Mouse (Mus musculus): ENCODE results near the gene Tnfsfm13. TPM values are rescaled to one million over a fixed set of nuclear protein-coding genes. Genes with fewer than 3 reads are reported as not detected.

Gene Tnfsfm13
- polyA plus RNA-seq, 1 experiment = 11.0 TPM

DNA sequence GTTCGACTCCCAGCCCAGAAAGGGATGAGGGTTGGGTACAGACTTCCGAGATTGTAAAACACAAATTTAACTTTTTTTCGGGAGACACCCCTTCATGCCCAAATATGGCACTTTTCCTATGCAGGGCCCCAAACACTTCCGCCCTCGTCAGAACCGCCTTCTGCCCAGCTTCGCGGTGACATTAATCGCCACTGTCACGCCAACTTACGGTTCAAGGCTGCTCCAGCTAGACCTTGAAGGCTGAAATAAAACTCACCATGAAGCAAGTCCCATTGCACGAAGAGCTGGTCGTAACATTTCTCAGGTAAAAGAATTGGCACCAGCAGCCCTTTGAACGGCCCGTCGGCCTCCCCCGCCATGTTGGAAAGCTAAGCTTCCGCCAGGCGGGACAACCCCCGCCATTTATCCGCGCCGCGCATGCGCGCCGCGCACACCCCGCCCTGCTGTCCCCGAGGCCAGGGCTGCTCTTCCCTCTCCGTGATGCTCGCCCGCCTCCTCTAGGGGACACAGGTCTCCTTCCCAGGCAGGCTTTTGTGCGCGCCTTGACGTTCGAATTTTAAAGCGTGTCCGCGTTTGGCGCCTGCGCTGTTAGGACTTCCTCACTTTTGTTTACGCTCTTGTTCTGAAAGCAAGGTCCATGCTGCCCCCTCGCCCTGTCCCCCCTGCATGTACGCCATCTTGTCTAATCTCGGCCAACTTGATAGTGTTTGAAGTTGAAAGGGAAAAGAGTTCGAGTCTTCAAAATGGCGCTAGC is 33.5 kb downstream of the Tnfsfm13 start, which contains the start of gene Mpdu1:
Mpdu1 (minus strand) TSS at position 430 of the 754 bp plus-strand sequence.
- under 1% methylated on average over 48 of the region's 48 CpGs for WGBS
- Histone ChIP-seq H3K4me1 (ENCODE audit: control insufficient read depth, insufficient read depth, low read length) (peaks cover 6% of the 10 kb centered on the region; the same call in 1 of the 2 replicates), H3K27ac (ENCODE audit: insufficient read depth, low read depth, low read length) (peak within 1 kb of the TSS; percentile 98), H3K4me3 (ENCODE audit: insufficient read depth, low read depth, low read length) (peak within 1 kb of the TSS; percentile 79), H3K36me3 (ENCODE audit: control insufficient read depth, insufficient read depth, low read length) (peaks cover 2% of the 10 kb centered on the region; the same call in 1 of the 2 replicates), H3K27me3 (replicated peaks; ENCODE audit: control insufficient read depth, insufficient read depth, low read length) (no peaks in the 10 kb centered on the region)
- TF ChIP-seq POLR2A (IDR thresholded peaks at IDR 0.05; ENCODE audit: low read depth, low read length) (peak; percentile 31), CTCF (conservative IDR thresholded peaks at IDR 0.05; ENCODE audit: insufficient read depth, insufficient read length, low read depth, low read length) (peak; percentile 41)
- peak; percentile 97 for DNase-seq

DNA sequence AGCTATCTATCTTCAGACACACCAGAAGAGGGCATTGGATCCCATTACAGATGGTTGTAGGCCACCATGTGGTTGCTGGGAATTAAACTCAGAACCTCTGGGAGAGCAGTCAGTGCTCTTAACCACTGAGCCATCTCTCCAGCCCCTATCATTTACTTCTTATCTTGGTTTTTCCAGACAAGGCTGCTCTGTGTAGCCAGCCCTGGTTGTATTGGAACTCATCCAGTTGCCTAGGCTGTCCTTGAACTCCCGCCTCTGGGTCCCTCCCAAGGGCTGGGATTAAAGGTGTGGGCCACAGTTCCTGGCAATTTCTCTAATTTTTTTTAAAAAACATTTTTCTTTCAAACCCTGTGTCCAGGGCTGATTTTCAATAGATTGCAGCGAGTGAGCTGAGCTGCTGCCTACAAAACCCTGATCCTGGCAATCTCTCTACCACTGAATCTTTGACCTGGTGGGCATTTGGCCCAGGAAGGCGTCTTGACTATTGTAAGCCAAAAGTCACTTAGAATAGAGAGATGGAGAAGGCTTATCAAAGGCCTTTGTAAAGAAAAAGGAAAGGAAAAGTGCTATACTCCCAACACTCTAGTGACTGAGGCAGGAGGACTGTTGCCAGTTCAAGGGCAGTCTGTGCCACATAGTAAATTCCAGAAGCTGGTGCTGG is 34.5 kb downstream of the Tnfsfm13 start:
- Histone ChIP-seq H3K4me1 (ENCODE audit: control insufficient read depth, insufficient read depth, low read length) (peaks cover 6% of the 10 kb centered on the region; the same call in 1 of the 2 replicates), H3K27me3 (replicated peaks; ENCODE audit: control insufficient read depth, insufficient read depth, low read length) (no peaks in the 10 kb centered on the region), H3K36me3 (ENCODE audit: control insufficient read depth, insufficient read depth, low read length) (no peaks in the 10 kb centered on the region; the same call in 1 of the 2 replicates), H3K27ac (ENCODE audit: insufficient read depth, low read depth, low read length) (no peak overlapping the region; the same call in 1 of the 2 replicates), H3K4me3 (ENCODE audit: insufficient read depth, low read depth, low read length) (no peak overlapping the region)
- peak; percentile 48 for DNase-seq
- no peak for TF ChIP-seq CTCF (conservative IDR thresholded peaks at IDR 0.05; ENCODE audit: insufficient read depth, insufficient read length, low read depth, low read length)
- no peak for TF ChIP-seq POLR2A (IDR thresholded peaks at IDR 0.05; ENCODE audit: low read depth, low read length)
- 47% methylated on average over 3 of the region's 3 CpGs for WGBS

DNA sequence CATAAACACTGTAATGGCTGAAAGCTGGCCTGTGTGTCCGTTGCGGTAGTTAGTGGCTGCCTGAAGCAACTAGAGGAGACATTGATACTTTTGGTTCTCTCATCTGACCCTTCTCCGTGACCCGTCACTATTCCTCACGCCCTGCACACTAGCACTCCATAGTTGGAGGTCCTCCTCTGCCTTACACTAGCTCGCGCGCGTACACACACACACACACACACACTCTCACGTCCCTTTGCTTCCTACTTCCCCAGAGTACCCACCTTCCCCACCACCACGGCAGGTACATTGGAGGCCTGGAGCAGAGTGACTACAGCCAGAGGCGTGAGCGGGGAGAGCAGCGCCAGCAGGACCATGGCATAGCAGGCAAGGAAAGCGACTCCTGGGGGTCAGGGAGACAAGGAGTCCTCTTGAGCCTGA is 38.4 kb downstream of the Tnfsfm13 start:
- H3K27me3 ChIP-seq (replicated peaks; ENCODE audit: control insufficient read depth, insufficient read depth, low read length) = no peaks in the 10 kb centered on the region
- no peaks in the 10 kb centered on the region; the same call in 1 of the 2 replicates for H3K36me3 ChIP-seq (ENCODE audit: control insufficient read depth, insufficient read depth, low read length)
- no peak overlapping the region for H3K27ac ChIP-seq (ENCODE audit: insufficient read depth, low read depth, low read length)
- TF ChIP-seq POLR2A (IDR thresholded peaks at IDR 0.05; ENCODE audit: low read depth, low read length) (no peak), CTCF (conservative IDR thresholded peaks at IDR 0.05; ENCODE audit: insufficient read depth, insufficient read length, low read depth, low read length) (no peak)
- WGBS = 78% methylated on average over 15 of the region's 15 CpGs
- no peak for DNase-seq
- no peak overlapping the region for H3K4me3 ChIP-seq (ENCODE audit: insufficient read depth, low read depth, low read length)
- peaks cover 4% of the 10 kb centered on the region; the same call in 1 of the 2 replicates for H3K4me1 ChIP-seq (ENCODE audit: control insufficient read depth, insufficient read depth, low read length)

DNA sequence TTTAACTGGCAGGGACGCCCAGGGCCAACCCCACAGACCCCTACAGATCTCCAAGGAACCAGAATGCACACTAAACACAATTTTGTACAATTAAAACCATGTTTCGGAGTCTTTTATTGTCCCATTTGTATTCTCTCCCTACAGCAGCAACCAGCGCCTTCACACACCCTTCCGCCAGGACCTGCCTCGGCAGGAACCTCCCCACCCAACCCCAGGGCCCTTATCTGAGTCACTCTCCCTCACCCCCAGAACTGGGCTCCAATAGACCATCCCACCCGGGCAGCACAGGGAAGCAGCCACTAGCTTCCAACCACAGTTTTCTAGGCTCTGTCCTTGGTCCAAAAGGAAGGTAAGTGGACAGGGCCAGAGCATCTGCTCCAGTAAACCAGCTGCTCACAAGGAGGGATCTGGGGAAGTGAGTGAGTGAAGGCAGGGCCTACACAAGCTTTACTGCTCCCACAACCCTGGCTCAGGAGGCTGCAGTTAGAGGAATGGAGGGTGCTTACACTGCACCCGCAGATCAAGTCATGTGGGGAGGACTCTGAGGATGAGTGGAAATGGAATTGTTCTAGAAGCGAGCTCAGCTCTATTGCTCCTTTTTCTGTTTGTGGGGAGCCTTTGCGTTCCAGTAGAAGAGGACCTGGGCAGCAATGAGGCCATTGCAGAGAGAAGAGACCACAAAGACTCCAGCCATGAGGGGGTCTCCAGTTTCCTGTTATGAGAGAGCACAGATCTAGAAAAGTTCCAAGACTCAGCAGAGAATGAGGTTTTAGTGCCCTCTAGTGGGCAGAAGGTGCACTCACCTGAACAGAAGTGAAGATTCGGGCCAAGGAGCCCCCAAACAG is 39.1 kb downstream of the Tnfsfm13 start:
- no peak overlapping the region for H3K4me3 ChIP-seq (ENCODE audit: insufficient read depth, low read depth, low read length)
- DNase-seq = peak; percentile 49
- peaks cover 3% of the 10 kb centered on the region for H3K36me3 ChIP-seq (ENCODE audit: control insufficient read depth, insufficient read depth, low read length)
- H3K4me1 ChIP-seq (ENCODE audit: control insufficient read depth, insufficient read depth, low read length) = peaks cover 4% of the 10 kb centered on the region; the same call in 1 of the 2 replicates
- WGBS = 76% methylated on average over 10 of the region's 10 CpGs
- TF ChIP-seq POLR2A (IDR thresholded peaks at IDR 0.05; ENCODE audit: low read depth, low read length) (no peak), CTCF (conservative IDR thresholded peaks at IDR 0.05; ENCODE audit: insufficient read depth, insufficient read length, low read depth, low read length) (peak; percentile 71)
- H3K27me3 ChIP-seq (replicated peaks; ENCODE audit: control insufficient read depth, insufficient read depth, low read length) = no peaks in the 10 kb centered on the region
- no peak overlapping the region for H3K27ac ChIP-seq (ENCODE audit: insufficient read depth, low read depth, low read length)

DNA sequence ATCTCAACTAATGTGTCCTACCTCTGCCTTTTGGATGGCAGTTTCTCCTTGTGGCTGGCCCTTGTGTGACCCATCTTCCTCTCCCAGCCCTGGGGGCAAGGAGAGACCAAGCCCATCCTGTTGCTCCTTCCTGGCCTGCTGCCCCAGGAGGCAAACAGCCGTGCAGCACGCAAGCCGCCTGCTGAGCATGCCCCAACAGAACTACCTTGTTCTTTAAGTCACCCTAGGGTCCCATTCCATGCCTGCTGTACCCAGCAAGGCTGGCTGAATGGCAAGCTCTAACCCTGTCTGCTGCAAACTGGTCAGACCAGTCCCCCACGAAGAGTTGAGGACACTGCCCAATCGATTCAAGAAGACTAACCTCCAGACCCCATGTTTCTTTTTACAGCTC is 39.8 kb downstream of the Tnfsfm13 start:
- H3K27ac ChIP-seq (ENCODE audit: insufficient read depth, low read depth, low read length) = no peak overlapping the region
- DNase-seq = no peak
- no peak overlapping the region for H3K4me3 ChIP-seq (ENCODE audit: insufficient read depth, low read depth, low read length)
- no peaks in the 10 kb centered on the region for H3K4me1 ChIP-seq (ENCODE audit: control insufficient read depth, insufficient read depth, low read length)
- 55% methylated on average over 5 of the region's 5 CpGs for WGBS
- no peaks in the 10 kb centered on the region for H3K27me3 ChIP-seq (replicated peaks; ENCODE audit: control insufficient read depth, insufficient read depth, low read length)
- H3K36me3 ChIP-seq (ENCODE audit: control insufficient read depth, insufficient read depth, low read length) = peaks cover 9% of the 10 kb centered on the region
- TF ChIP-seq CTCF (conservative IDR thresholded peaks at IDR 0.05; ENCODE audit: insufficient read depth, insufficient read length, low read depth, low read length) (no peak), POLR2A (IDR thresholded peaks at IDR 0.05; ENCODE audit: low read depth, low read length) (no peak)

DNA sequence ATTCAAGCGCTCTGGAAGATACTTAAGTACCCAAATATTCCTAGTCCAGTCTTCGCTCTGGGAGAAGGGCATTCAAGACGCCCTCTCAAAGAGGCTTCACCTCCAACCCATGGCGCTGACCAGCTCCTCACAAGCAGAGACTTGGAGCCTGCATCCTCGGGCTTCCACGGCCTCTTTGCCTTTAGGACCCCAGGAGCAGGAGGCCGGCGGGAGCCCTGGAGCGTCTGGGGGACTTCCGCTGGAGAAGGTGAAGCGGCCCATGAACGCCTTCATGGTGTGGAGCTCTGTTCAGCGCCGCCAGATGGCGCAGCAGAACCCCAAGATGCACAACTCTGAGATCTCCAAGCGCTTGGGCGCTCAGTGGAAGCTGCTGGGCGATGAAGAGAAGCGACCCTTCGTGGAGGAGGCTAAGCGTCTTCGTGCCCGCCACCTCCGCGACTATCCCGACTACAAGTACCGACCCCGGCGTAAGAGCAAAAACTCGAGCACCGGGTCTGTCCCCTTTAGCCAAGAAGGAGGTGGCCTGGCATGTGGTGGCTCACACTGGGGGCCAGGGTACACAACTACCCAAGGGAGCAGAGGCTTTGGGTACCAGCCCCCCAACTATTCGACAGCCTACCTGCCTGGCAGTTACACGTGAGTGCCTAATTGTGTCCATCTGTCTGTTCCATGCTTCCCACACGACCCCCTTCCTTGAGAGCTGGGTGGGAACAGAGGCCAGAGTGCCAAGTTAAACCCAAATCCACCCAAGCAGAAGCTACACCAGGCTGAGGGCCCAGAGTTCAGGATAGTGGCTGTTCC is 40.4 kb downstream of the Tnfsfm13 start, which contains the start of gene Sox15:
Sox15 (plus strand) TSS at position 51 of the 801 bp plus-strand sequence.
- 23% methylated on average over 34 of the region's 34 CpGs for WGBS
- peaks cover 9% of the 10 kb centered on the region for H3K36me3 ChIP-seq (ENCODE audit: control insufficient read depth, insufficient read depth, low read length)
- no peaks in the 10 kb centered on the region for H3K27me3 ChIP-seq (replicated peaks; ENCODE audit: control insufficient read depth, insufficient read depth, low read length)
- DNase-seq = peak; percentile 72
- no peak within 1 kb of the TSS for H3K4me3 ChIP-seq (ENCODE audit: insufficient read depth, low read depth, low read length)
- no peak within 1 kb of the TSS for H3K27ac ChIP-seq (ENCODE audit: insufficient read depth, low read depth, low read length)
- no peak for TF ChIP-seq POLR2A (IDR thresholded peaks at IDR 0.05; ENCODE audit: low read depth, low read length)
- TF ChIP-seq CTCF (conservative IDR thresholded peaks at IDR 0.05; ENCODE audit: insufficient read depth, insufficient read length, low read depth, low read length) = peak; percentile 64
- no peaks in the 10 kb centered on the region for H3K4me1 ChIP-seq (ENCODE audit: control insufficient read depth, insufficient read depth, low read length)

Measured in kidney, adult 2 months (tissue).